Mouse (Mus musculus) cerebellum, adult (tissue): ENCODE results near the gene Tfap4.

Experiments used
- ATAC-seq: cut with Nextera tagmentation; 2 replicates; pipeline ENCODE4 v1.9.2; 2017; ENCODE audit warnings: mild to moderate bottlenecking, moderate library complexity, mixed read lengths; ENCODE audit not compliant: insufficient number of reproducible peaks, low FRiP score, low TSS enrichment

The Tfap4 gene

DNA sequence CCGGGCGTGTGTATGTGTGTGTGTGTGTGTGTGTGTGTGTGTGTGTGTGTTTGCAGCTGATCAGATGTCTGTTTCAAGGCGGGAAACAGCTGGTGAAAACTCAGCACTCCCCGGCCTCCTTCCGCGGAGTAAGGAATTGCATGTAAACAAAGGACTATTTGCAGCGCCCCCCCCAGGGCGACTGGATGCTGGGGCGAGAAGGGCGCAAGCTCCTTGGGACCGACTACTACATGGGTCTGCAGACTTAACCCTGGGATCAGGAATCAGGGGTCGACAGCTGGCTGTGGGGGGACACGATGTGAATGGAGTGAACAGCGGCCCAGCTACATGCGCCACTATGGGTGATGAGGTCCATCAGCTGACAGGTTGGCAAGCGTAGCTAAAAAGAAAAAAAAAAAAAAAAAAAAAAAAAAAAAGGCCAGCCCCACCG lies at the start of gene Tfap4:
Gene Tfap4, minus strand, starts transcription at position 140 of the 430 bp plus-strand sequence.
- ATAC-seq, result peak; percentile 12; the same call in 1 of the 2 replicates

GRCm38 (mm10) chr16:4608532-4609059 lies 48.9 kb upstream of the Tfap4 start:
- no peak for ATAC-seq

DNA sequence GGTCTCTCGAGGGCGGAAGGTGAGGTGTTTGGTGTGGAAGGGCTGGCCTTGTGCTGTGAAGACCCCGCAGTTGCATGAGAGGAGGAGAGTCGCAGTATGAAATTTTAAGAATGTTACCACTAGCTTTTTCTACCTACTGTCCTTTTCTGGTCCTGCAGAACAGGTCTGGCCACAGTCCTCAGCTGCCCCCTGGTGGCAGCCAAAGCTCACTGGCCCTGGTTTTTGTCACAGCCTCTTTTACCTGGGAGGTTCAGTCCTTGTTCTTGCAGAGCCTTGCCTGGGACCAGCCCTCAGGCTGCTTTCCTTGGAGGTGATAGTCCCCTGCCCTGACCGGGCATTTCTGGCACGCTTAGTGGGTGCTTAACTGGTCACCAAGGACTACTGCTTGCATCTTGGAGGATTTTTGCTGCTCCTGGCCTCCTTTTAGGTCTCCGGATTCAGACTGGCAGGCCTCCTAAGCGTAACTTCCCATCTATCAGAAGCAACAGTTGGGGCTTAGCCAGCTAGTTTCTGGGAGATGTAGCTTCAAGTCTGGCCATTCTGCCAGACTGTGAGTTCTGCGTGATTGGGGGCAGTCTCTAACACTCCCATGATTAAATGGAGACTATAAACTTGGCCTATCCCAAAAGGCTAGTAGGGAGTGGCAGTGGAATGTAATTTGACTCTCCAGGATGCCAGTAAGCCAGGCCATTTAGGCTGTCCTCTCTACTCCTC lies 48.3 kb upstream of the Tfap4 start:
- ATAC-seq, result peak; percentile 54; the same call in 1 of the 2 replicates

GRCm38 (mm10) chr16:4606431-4607084 lies 46.9 kb upstream of the Tfap4 start:
- ATAC-seq, result 0 out of 2 replicates have a peak, but pooled peaks have one; percentile 7

- ATAC-seq, result no peak
These were observed 46.0 kb upstream of the Tfap4 start for GRCm38 (mm10) chr16:4605514-4606131.

DNA sequence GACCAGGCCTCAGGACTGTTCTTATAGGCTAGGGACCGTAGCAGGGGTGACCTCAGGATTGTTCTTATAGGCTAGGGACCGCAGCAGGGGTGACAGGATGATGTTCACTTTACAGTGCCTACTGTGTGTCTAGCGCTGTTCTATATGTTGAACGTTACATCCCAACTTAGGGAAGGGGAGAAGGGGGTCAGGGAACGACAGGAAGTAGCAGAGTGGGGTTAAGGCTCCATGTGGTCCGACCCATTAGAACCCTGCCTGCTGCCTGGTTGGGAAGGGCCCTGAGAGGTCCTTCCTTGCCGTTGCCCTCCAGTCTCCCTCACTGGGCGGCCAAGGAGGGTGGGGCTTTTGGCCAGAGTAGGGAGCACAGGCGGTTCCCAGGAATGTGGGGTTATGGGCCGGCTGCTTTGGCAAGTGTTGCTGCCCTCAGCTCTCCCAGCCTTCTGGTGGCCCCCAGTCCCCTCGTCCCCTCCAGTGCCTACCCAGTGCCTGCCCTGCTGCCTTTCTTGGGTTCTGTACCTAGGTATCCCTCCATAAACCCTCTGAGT lies 44.7 kb upstream of the Tfap4 start:
- ATAC-seq, result no peak

- no peak for ATAC-seq
These were observed 43.8 kb upstream of the Tfap4 start for GRCm38 (mm10) chr16:4603453-4603837.

- ATAC-seq, result no peak
These were observed 43.3 kb upstream of the Tfap4 start for GRCm38 (mm10) chr16:4602766-4603452.

GRCm38 (mm10) chr16:4602189-4602588 lies 42.5 kb upstream of the Tfap4 start:
- ATAC-seq, result no peak

DNA sequence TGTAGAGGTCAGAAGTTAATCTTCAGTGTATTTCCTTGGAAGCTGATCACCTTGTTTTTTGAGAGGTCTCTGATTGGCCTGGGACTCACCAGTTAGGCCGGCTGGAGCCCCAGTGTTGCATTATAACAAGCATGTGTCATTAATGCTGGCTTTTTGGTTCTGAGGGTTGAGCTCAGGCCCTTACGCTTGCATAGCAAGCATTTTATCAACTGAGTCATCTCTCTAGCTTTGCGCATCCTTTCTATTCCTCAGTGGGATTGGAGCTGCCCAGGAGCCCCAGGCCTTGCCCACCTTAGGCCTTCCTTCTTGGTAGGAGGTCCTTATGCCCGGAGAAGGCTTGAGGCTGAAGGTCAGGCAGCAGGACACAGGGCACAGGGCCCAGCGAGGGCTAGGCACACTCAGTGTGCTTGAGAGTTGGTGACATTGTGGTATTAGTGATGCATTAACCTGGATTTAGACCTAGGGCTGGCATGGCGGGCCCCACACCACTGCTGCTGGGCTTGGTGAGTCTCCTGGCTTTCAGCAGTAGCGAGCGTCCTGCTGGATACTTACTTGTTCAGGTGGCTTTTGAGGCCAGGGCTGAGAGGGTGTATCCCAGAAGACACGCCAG lies 41.2 kb upstream of the Tfap4 start:
- no peak for ATAC-seq

DNA sequence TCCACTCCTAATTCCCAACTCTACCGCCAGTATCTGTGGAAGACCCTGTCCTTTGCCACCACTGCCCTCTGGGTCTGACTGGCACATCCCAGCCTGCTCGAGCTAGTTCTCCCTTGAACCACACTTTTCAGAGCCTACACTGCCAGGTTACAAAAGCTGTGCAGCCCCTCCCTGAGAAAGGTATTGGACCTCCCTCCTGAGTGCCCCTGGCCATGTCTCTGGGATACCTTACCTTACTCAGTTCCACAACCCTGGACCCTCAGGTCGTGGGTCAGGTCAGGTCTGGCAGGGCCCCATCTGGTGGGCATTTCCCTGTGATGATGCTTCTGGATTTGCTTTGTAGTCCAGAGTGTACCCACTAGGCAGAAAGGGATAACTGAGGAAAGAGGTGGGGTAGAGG lies 40.0 kb upstream of the Tfap4 start:
- no peak for ATAC-seq

GRCm38 (mm10) chr16:4598891-4599543 lies 39.4 kb upstream of the Tfap4 start:
- no peak for ATAC-seq

GRCm38 (mm10) chr16:4598041-4598440 lies 38.4 kb upstream of the Tfap4 start:
- no peak for ATAC-seq

GRCm38 (mm10) chr16:4597296-4597695 lies 37.6 kb upstream of the Tfap4 start:
- no peak for ATAC-seq

DNA sequence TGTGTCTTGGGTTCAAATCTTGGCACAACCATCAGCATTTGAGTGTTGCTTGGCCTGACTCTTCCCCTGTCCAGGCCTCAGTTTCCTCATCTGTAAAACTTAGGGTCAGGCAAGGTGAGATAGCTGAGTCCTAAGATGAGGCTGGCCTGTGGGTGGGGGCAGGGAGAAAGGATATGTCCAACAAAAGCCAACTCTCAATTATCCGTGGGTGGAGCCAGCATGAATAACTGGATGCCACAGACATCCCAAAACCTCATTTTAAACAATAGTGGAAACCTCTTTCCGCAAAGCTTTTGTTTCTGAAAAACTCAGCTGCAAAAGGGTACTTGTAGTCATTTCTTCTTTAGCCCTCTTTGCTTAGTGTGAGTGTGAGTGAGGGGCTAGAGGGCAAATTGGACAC lies 37.2 kb upstream of the Tfap4 start:
- no peak for ATAC-seq

GRCm38 (mm10) chr16:4596141-4596728 lies 36.6 kb upstream of the Tfap4 start:
- no peak for ATAC-seq

DNA sequence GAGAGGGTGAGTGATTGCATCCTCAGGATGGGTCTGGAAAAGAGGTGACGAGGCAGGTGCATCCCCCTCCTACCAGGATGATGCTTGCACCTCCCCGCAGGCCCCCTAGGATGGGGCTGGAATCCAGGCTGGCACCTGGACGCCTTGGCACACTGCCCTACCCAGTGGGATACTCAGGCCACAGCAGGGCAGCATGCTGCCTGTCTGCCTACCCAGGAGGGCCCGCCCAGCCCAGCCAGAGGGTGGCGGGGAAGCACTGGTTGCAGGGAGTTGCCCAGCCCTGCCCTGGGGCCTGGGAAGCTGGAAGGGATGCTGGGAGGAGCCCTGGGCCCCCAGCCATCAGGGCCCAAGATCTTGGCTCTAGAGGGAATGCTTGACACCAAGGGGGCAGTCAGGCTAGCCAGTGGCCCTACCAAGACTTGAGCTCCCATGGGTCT lies 35.9 kb upstream of the Tfap4 start:
- no peak for ATAC-seq

DNA sequence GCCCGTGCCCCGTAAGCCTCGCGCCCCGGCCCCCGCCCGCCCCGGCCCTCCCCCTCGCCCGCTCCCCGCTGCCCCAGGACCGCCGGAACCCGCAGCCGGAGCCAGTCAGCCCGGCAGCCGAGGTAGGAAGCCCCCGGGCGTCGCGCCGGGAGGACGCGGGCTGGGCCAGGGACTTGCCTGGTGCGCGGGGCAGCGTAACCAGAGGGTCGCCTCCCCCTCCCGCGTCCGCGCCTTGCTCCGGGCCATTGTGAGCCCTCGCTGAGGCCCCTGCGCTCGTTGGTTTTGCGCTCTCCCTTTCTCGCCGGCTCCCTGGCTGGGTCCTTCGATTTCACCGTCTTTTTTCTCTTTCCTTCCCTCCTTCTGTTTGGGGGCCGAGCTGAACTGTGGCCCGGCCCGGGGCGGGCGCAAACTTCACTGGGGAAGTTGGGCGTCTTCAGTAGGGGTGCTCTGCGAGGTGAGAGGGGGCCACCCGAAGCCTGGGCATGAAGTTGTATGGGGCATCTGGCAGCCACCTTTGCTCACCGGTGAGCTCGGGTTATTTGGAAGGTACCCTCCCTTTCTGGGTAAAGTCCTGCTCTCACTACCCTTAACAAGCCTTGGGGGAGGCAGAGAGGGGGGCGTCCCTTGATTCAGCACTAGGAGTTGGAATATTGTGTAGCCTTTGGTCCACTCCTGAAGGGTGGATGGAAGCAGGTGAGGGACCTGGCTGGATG lies 35.3 kb upstream of the Tfap4 start:
- no peak for ATAC-seq
